Mouse (Mus musculus): ENCODE results near the gene B3gnt9. TPM values are rescaled to one million over a fixed set of nuclear protein-coding genes. Genes with fewer than 3 reads are reported as not detected.
A peak's percentile ranks its signal among the peaks of the same experiment; 100 is the strongest.

B3gnt9 gene
- polyA plus RNA-seq, 1 experiment from 2014 or later, result 11.9 TPM

DNA sequence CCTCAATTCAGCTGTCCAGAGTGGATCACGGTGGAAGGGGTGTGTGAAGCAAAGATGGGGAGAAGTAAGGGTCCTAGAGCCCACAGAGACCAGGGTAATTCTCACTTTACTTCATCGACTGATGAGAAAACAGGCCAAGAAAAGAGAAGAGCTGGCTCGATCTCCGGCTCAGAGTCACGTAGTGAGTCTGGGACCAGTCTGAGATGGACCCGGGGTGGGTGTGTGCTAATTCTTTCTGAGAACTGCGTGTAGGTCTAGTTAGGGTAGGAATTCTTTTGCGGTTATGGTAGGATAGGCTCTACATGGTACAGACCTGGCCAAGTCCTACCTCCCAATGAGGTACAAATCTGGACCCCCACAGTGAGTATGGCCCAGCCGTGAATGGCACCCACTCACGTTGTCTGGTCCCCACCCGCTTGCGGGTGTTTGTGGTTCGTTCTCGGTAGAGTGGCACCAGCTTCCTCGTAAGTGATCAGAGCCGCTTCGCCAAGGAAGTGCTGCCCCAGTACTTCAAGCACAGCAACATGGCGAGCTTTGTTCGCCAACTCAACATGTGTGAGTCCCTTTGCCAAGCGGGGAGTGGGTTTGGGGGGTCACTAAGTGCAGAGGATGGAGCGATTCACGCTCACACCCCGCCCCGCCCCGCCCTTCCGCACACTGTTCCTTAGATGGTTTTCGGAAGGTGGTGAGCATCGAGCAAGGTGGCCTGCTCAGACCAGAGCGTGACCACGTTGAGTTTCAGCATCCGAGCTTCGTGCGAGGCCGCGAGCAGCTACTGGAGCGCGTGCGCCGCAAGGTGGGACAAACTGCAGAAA is 15.4 kb upstream of the B3gnt9 start:
- Histone ChIP-seq H3K9ac (replicated peaks; ENCODE audit: low read length) (peak overlapping the region; percentile 60; the same call in 1 of the 2 replicates), H3K4me2 (replicated peaks; ENCODE audit: low read depth, low read length) (peak overlapping the region; percentile 84), H3K36me3 (ENCODE audit: insufficient read depth, low read length) (no peaks in the 10 kb centered on the region), H3K27ac (ENCODE audit: low read length) (no peak overlapping the region), H3K9me3 (ENCODE audit: low read length) (no peaks in the 10 kb centered on the region), H3K4me3 (ENCODE audit: low read length) (peak overlapping the region; percentile 47), H3K4me1 (ENCODE audit: insufficient read depth, low read length) (peaks cover 34% of the 10 kb centered on the region), H3K27me3 (ENCODE audit: insufficient read depth, low read length) (peaks cover 99% of the 10 kb centered on the region)
- ATAC-seq (ENCODE audit: low FRiP score, low TSS enrichment), result no peak
- WGBS, result 4% methylated on average over 39 of the region's 39 CpGs

- Histone ChIP-seq H3K4me2 (replicated peaks; ENCODE audit: low read depth, low read length) (peak within 1 kb of the TSS; percentile 84), H3K4me3 (ENCODE audit: low read length) (peak within 1 kb of the TSS; percentile 47), H3K27me3 (ENCODE audit: insufficient read depth, low read length) (peaks cover 97% of the 10 kb centered on the region), H3K36me3 (ENCODE audit: insufficient read depth, low read length) (no peaks in the 10 kb centered on the region), H3K9me3 (ENCODE audit: low read length) (no peaks in the 10 kb centered on the region), H3K9ac (replicated peaks; ENCODE audit: low read length) (peak within 1 kb of the TSS; percentile 60), H3K27ac (ENCODE audit: low read length) (no peak within 1 kb of the TSS), H3K4me1 (ENCODE audit: insufficient read depth, low read length) (peaks cover 41% of the 10 kb centered on the region)
- under 1% methylated on average over 41 of the region's 42 CpGs for WGBS
- ATAC-seq (ENCODE audit: low FRiP score, low TSS enrichment), result no peak
Measured at GRCm38 (mm10) chr8:105269461-105269947, 14.6 kb upstream of the B3gnt9 start, which contains the start of gene Hsf4. Hsf4 (plus strand) TSS chr8:105269801.

DNA sequence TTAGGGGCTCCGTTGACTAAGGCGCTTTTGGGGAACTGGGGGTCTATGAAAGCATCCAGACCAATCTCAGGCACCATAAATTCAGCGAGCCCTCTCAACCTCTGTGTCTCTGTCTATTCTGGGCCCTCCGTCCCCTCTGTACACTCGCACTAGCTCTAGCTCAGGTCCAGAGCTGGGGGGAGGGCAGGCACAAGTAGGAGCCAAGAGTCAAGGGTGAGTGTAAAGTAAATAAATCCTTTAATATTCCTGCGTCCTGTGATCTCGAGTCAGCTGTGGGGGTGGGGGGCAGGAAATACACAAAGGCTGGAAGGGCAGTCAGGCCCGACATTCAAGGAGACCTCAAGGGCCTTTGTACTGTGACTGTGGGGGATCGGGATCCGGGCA is 14.1 kb upstream of the B3gnt9 start:
- peaks cover 42% of the 10 kb centered on the region for H3K4me1 ChIP-seq (ENCODE audit: insufficient read depth, low read length)
- H3K27me3 ChIP-seq (ENCODE audit: insufficient read depth, low read length), result peaks cover 92% of the 10 kb centered on the region
- no peak overlapping the region for H3K27ac ChIP-seq (ENCODE audit: low read length)
- H3K36me3 ChIP-seq (ENCODE audit: insufficient read depth, low read length), result no peaks in the 10 kb centered on the region
- peak overlapping the region; percentile 84 for H3K4me2 ChIP-seq (replicated peaks; ENCODE audit: low read depth, low read length)
- no peak for ATAC-seq (ENCODE audit: low FRiP score, low TSS enrichment)
- H3K9ac ChIP-seq (replicated peaks; ENCODE audit: low read length), result peak overlapping the region; percentile 60
- H3K4me3 ChIP-seq (ENCODE audit: low read length), result peak overlapping the region; percentile 47
- no peaks in the 10 kb centered on the region for H3K9me3 ChIP-seq (ENCODE audit: low read length)
- WGBS, result 2% methylated on average over 10 of the region's 10 CpGs

- H3K27ac ChIP-seq (ENCODE audit: low read length), result no peak overlapping the region
Measured at GRCm38 (mm10) chr8:105268342-105269074, 13.6 kb upstream of the B3gnt9 start.

GRCm38 (mm10) chr8:105266775-105267174 is 11.8 kb upstream of the B3gnt9 start:
- H3K9me3 ChIP-seq (ENCODE audit: low read length), result no peaks in the 10 kb centered on the region
- ATAC-seq (ENCODE audit: low FRiP score, low TSS enrichment), result no peak
- WGBS, result 27% methylated on average over 13 of the region's 13 CpGs
- H3K4me1 ChIP-seq (ENCODE audit: insufficient read depth, low read length), result peaks cover 46% of the 10 kb centered on the region
- no peak overlapping the region for H3K4me2 ChIP-seq (replicated peaks; ENCODE audit: low read depth, low read length)
- no peak overlapping the region for H3K9ac ChIP-seq (replicated peaks; ENCODE audit: low read length)
- H3K36me3 ChIP-seq (ENCODE audit: insufficient read depth, low read length), result no peaks in the 10 kb centered on the region
- no peak overlapping the region for H3K27ac ChIP-seq (ENCODE audit: low read length)
- H3K4me3 ChIP-seq (ENCODE audit: low read length), result no peak overlapping the region
- peaks cover 83% of the 10 kb centered on the region for H3K27me3 ChIP-seq (ENCODE audit: insufficient read depth, low read length)

More at GRCm38 (mm10) chr8:105268342-105269074, 13.6 kb upstream of the B3gnt9 start:
- Histone ChIP-seq H3K4me1 (ENCODE audit: insufficient read depth, low read length) (peaks cover 46% of the 10 kb centered on the region), H3K9ac (replicated peaks; ENCODE audit: low read length) (peak overlapping the region; percentile 60), H3K4me3 (ENCODE audit: low read length) (peak overlapping the region; percentile 47), H3K4me2 (replicated peaks; ENCODE audit: low read depth, low read length) (peak overlapping the region; percentile 84), H3K36me3 (ENCODE audit: insufficient read depth, low read length) (no peaks in the 10 kb centered on the region), H3K9me3 (ENCODE audit: low read length) (no peaks in the 10 kb centered on the region), H3K27me3 (ENCODE audit: insufficient read depth, low read length) (peaks cover 87% of the 10 kb centered on the region)
- peak; percentile 21; the same call in 1 of the 2 replicates for ATAC-seq (ENCODE audit: low FRiP score, low TSS enrichment)
- WGBS, result under 1% methylated on average over 65 of the region's 65 CpGs

GRCm38 (mm10) chr8:105265128-105265527 is 10.2 kb upstream of the B3gnt9 start:
- peaks cover 83% of the 10 kb centered on the region for H3K27me3 ChIP-seq (ENCODE audit: insufficient read depth, low read length)
- WGBS, result 6% methylated on average over 10 of the region's 10 CpGs
- no peak overlapping the region for H3K27ac ChIP-seq (ENCODE audit: low read length)
- no peak for ATAC-seq (ENCODE audit: low FRiP score, low TSS enrichment)
- peaks cover 3% of the 10 kb centered on the region; the same call in 1 of the 2 replicates for H3K9me3 ChIP-seq (ENCODE audit: low read length)
- peak overlapping the region; percentile 94 for H3K4me2 ChIP-seq (replicated peaks; ENCODE audit: low read depth, low read length)
- H3K4me3 ChIP-seq (ENCODE audit: low read length), result peak overlapping the region; percentile 82
- H3K9ac ChIP-seq (replicated peaks; ENCODE audit: low read length), result peak overlapping the region; percentile 79
- H3K4me1 ChIP-seq (ENCODE audit: insufficient read depth, low read length), result peaks cover 37% of the 10 kb centered on the region
- no peaks in the 10 kb centered on the region for H3K36me3 ChIP-seq (ENCODE audit: insufficient read depth, low read length)

GRCm38 (mm10) chr8:105264024-105264982 is 9.3 kb upstream of the B3gnt9 start, which contains the start of the genes Tradd and Fbxl8:
Tradd (minus strand) TSS chr8:105264609.
Fbxl8 (plus strand) TSS chr8:105264648.
- Histone ChIP-seq H3K27me3 (ENCODE audit: insufficient read depth, low read length) (peaks cover 81% of the 10 kb centered on the region), H3K27ac (ENCODE audit: low read length) (no peak within 1 kb of the TSS), H3K36me3 (ENCODE audit: insufficient read depth, low read length) (no peaks in the 10 kb centered on the region), H3K9me3 (ENCODE audit: low read length) (peaks cover 3% of the 10 kb centered on the region; the same call in 1 of the 2 replicates), H3K4me3 (ENCODE audit: low read length) (peak within 1 kb of the TSS; percentile 82), H3K4me1 (ENCODE audit: insufficient read depth, low read length) (peaks cover 36% of the 10 kb centered on the region), H3K9ac (replicated peaks; ENCODE audit: low read length) (peak within 1 kb of the TSS; percentile 79), H3K4me2 (replicated peaks; ENCODE audit: low read depth, low read length) (peak within 1 kb of the TSS; percentile 94)
- WGBS, result 1% methylated on average over 50 of the region's 54 CpGs
- ATAC-seq (ENCODE audit: low FRiP score, low TSS enrichment), result peak; percentile 75

- Histone ChIP-seq H3K9ac (replicated peaks; ENCODE audit: low read length) (no peak overlapping the region), H3K27ac (ENCODE audit: low read length) (no peak overlapping the region), H3K4me1 (ENCODE audit: insufficient read depth, low read length) (peaks cover 35% of the 10 kb centered on the region), H3K4me2 (replicated peaks; ENCODE audit: low read depth, low read length) (peak overlapping the region; percentile 94), H3K36me3 (ENCODE audit: insufficient read depth, low read length) (no peaks in the 10 kb centered on the region), H3K4me3 (ENCODE audit: low read length) (peak overlapping the region; percentile 82; the same call in 1 of the 2 replicates), H3K9me3 (ENCODE audit: low read length) (peaks cover 3% of the 10 kb centered on the region; the same call in 1 of the 2 replicates), H3K27me3 (ENCODE audit: insufficient read depth, low read length) (peaks cover 81% of the 10 kb centered on the region)
- ATAC-seq (ENCODE audit: low FRiP score, low TSS enrichment), result no peak
- WGBS, result 40% methylated on average over 16 of the region's 16 CpGs
Measured at GRCm38 (mm10) chr8:105263244-105263912, 8.4 kb upstream of the B3gnt9 start.

Measured in kidney, embryonic 16.5 days (tissue).